Mouse (Mus musculus) embryonic facial prominence, embryonic 15.5 days (tissue): ENCODE results near the gene C6. TPM values are rescaled to one million over a fixed set of nuclear protein-coding genes. Genes with fewer than 3 reads are reported as not detected.
A peak's percentile ranks its signal among the peaks of the same experiment; 100 is the strongest.

Source experiments
- ATAC-seq: fragments of 200-750 bp; cut with Nextera tagmentation; 2 replicates; pipeline ENCODE4 v1.8.0; 2017; ENCODE audit warnings: low read depth, moderate TSS enrichment; ENCODE audit not compliant: insufficient number of reproducible peaks, low FRiP score, low TSS enrichment
- H3K27ac ChIP-seq: fragments of 300-500 bp; sonication (generic); replicated peaks from 2 replicates; pipeline ENCODE4 v1.5.1; 2015; ENCODE audit warnings: mild to moderate bottlenecking, inconsistent platforms
- H3K27me3 ChIP-seq: fragments of 300-500 bp; sonication (generic); 2 replicates; pipeline ENCODE4 v1.6.1; 2015; ENCODE audit warnings: inconsistent platforms
- H3K36me3 ChIP-seq: fragments of 300-500 bp; sonication (generic); 2 replicates; pipeline ENCODE4 v1.6.1; 2015; ENCODE audit warnings: mild to moderate bottlenecking, inconsistent platforms
- H3K4me1 ChIP-seq: fragments of 300-500 bp; sonication (generic); 2 replicates; pipeline ENCODE4 v1.6.1; 2015; ENCODE audit warnings: inconsistent platforms
- H3K4me2 ChIP-seq: fragments of 300-500 bp; sonication (generic); replicated peaks from 2 replicates; pipeline ENCODE4 v1.6.1; 2015; ENCODE audit warnings: mild to moderate bottlenecking, inconsistent platforms
- H3K4me3 ChIP-seq: fragments of 300-500 bp; sonication (generic); replicated peaks from 2 replicates; pipeline ENCODE4 v1.5.1; 2015; ENCODE audit warnings: mild to moderate bottlenecking, inconsistent platforms
- H3K9ac ChIP-seq: fragments of 300-500 bp; sonication (generic); 2 replicates; pipeline ENCODE4 v1.6.1; 2015; ENCODE audit warnings: inconsistent platforms
- H3K9me3 ChIP-seq: fragments of 300-500 bp; sonication (generic); replicated peaks from 2 replicates; pipeline ENCODE4 v1.6.1; 2016; ENCODE audit warnings: inconsistent platforms
- WGBS: fragments of 180-500 bp; shearing (Covaris S2); methylation state at CpG from one replicate; pipeline ENCODE4 v1.1.7; 2015; 5-methylcytosine and 5-hydroxymethylcytosine counted together
- polyA plus RNA-seq: library from polyadenylated mRNA; unstranded; fragments of >200 nt; fragmentation: Nextera tagmentation; extraction: Ambion mirVana; gene quantifications from 2 replicates; pipeline ENCODE4 v1.2.1, GENCODE M21; 2015

C6 gene
- polyA plus RNA-seq, result 0.21 TPM in 1 of 2 replicates, not detected in the other

GRCm38 (mm10) chr15:4726830-4727310 lies at the start of gene C6:
Gene C6 (plus strand): TSS chr15:4727175.
- H3K9ac ChIP-seq, result no peak within 1 kb of the TSS
- H3K27me3 ChIP-seq, result no peaks in the 10 kb centered on the region
- no peak within 1 kb of the TSS for H3K4me2 ChIP-seq
- H3K27ac ChIP-seq, result no peak within 1 kb of the TSS
- H3K9me3 ChIP-seq, result no peaks in the 10 kb centered on the region
- no peaks in the 10 kb centered on the region for H3K36me3 ChIP-seq
- 85% methylated on average over 9 of the region's 9 CpGs for WGBS
- ATAC-seq, result no peak
- H3K4me1 ChIP-seq, result no peaks in the 10 kb centered on the region
- H3K4me3 ChIP-seq, result no peak within 1 kb of the TSS

DNA sequence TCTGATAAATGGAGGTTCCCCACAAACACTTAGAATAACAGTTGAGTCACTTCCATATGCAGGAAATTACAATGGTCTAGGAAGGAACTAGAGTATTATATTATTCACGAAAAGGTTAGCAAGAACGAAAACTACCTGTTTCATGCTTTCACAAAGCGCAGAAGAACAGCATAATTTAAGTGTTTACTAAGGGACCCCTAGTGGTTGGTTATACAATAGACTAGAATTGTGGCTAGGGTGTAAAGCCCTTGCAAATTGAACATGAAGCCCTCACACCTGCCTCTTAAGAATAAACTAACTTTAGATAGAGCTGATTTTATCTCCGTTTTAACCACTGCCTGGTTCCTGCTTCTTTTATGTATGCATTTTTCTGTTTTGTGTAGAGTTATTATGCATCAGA lies 29.4 kb upstream of the C6 start:
- Histone ChIP-seq H3K4me2 (no peak overlapping the region), H3K27ac (no peak overlapping the region), H3K4me1 (no peaks in the 10 kb centered on the region), H3K4me3 (no peak overlapping the region), H3K36me3 (no peaks in the 10 kb centered on the region), H3K9me3 (no peaks in the 10 kb centered on the region), H3K9ac (no peak overlapping the region), H3K27me3 (no peaks in the 10 kb centered on the region)
- ATAC-seq, result no peak
- WGBS, result 81% methylated on average over 4 of the region's 4 CpGs

DNA sequence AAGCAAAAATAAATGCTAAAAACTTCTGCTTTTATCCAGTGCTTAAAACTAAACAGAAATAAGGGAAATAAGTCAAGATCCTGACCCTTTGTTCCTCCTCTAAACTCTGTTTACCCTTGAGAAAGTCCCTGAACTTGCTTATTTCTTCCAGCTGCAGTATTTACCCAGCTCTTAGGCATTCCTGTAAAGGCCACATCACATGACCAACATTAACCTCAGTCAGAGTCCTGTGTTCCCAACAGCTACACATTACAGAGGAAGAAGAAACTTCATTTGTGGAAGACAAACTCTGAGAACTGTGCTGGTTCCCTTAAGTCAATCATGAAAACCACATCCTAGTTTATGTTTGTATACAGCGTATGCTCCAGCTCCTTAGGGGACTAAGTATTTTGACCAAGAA lies 7.2 kb downstream of the C6 start:
- Histone ChIP-seq H3K4me2 (no peak overlapping the region), H3K36me3 (no peaks in the 10 kb centered on the region), H3K4me3 (no peak overlapping the region), H3K4me1 (no peaks in the 10 kb centered on the region), H3K27ac (no peak overlapping the region), H3K9me3 (no peaks in the 10 kb centered on the region), H3K27me3 (no peaks in the 10 kb centered on the region), H3K9ac (no peak overlapping the region)
- WGBS, result 46% methylated on average over 1 of the region's 1 CpGs
- no peak for ATAC-seq

GRCm38 (mm10) chr15:4734996-4735609 lies 8.1 kb downstream of the C6 start:
- 85% methylated on average over 2 of the region's 2 CpGs for WGBS
- Histone ChIP-seq H3K27ac (no peak overlapping the region), H3K36me3 (no peaks in the 10 kb centered on the region), H3K27me3 (no peaks in the 10 kb centered on the region), H3K4me3 (no peak overlapping the region), H3K9ac (no peak overlapping the region), H3K4me1 (no peaks in the 10 kb centered on the region), H3K9me3 (no peaks in the 10 kb centered on the region), H3K4me2 (no peak overlapping the region)
- ATAC-seq, result no peak

DNA sequence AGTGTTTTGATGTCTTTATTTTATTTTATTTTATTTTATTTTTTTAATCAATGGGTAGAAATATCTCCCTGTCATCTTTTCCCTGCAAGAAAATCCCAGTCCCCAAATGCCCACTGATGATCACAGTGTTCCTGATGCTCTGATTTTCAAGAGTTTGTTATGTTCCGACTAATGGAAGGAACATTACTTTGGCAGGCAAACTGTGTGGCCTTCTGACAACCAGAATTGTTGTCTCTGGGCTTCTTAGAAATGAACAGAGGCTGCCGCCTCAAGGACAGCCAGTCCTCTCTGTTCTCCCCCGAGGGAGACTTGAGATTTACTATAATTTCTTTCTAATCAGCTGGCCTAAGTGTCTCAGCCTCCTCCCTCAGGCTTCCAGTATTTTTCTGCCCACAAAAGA lies 20.7 kb downstream of the C6 start:
- WGBS, result 72% methylated on average over 3 of the region's 3 CpGs
- Histone ChIP-seq H3K9ac (no peak overlapping the region), H3K4me3 (no peak overlapping the region), H3K27ac (no peak overlapping the region), H3K4me2 (no peak overlapping the region), H3K36me3 (no peaks in the 10 kb centered on the region), H3K9me3 (no peaks in the 10 kb centered on the region), H3K27me3 (no peaks in the 10 kb centered on the region), H3K4me1 (no peaks in the 10 kb centered on the region)
- ATAC-seq, result no peak

DNA sequence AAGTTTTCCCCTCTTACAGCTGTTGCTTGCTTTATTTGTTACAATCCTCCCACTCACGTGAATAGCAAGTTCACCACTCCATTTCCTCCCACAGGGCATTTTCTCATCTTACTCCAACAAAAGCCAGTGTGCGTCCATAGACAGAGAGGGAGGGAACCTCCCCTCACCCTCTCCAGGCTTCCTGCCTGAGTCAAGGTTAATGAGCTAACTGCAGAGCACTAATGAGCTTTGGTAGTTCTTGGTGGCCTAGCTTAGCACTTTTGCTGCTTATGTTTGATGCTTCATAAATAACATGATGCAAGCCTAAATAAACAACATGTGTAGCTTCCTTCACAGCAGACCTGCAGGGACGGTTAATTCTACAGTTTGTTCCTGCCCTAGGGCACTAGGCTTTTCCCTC lies 63.4 kb downstream of the C6 start:
- ATAC-seq, result no peak
- 18% methylated on average over 3 of the region's 3 CpGs for WGBS
- H3K36me3 ChIP-seq, result no peaks in the 10 kb centered on the region
- H3K27me3 ChIP-seq, result no peaks in the 10 kb centered on the region
- no peak overlapping the region for H3K27ac ChIP-seq
- H3K4me3 ChIP-seq, result no peak overlapping the region
- H3K4me1 ChIP-seq, result 0 out of 2 replicates have a peak, but pooled peaks cover 3% of the 10 kb centered on the region
- no peak overlapping the region for H3K9ac ChIP-seq
- no peak overlapping the region for H3K4me2 ChIP-seq
- no peaks in the 10 kb centered on the region for H3K9me3 ChIP-seq

- no peak for ATAC-seq
- Histone ChIP-seq H3K4me1 (no peaks in the 10 kb centered on the region), H3K27me3 (no peaks in the 10 kb centered on the region), H3K9me3 (no peaks in the 10 kb centered on the region), H3K4me3 (no peak overlapping the region), H3K27ac (no peak overlapping the region), H3K36me3 (no peaks in the 10 kb centered on the region), H3K9ac (no peak overlapping the region), H3K4me2 (no peak overlapping the region)
- 55% methylated on average over 4 of the region's 4 CpGs for WGBS
Observed at GRCm38 (mm10) chr15:4796861-4797260, 69.9 kb downstream of the C6 start.

- H3K36me3 ChIP-seq, result no peaks in the 10 kb centered on the region
- H3K9ac ChIP-seq, result no peak overlapping the region
- no peak overlapping the region for H3K4me3 ChIP-seq
- H3K4me2 ChIP-seq, result no peak overlapping the region
- H3K4me1 ChIP-seq, result no peaks in the 10 kb centered on the region
- ATAC-seq, result no peak
- no peaks in the 10 kb centered on the region for H3K9me3 ChIP-seq
- WGBS, result 88% methylated on average over 2 of the region's 2 CpGs
- no peak overlapping the region for H3K27ac ChIP-seq
- no peaks in the 10 kb centered on the region for H3K27me3 ChIP-seq
Observed at GRCm38 (mm10) chr15:4804256-4804655, 77.3 kb downstream of the C6 start.

DNA sequence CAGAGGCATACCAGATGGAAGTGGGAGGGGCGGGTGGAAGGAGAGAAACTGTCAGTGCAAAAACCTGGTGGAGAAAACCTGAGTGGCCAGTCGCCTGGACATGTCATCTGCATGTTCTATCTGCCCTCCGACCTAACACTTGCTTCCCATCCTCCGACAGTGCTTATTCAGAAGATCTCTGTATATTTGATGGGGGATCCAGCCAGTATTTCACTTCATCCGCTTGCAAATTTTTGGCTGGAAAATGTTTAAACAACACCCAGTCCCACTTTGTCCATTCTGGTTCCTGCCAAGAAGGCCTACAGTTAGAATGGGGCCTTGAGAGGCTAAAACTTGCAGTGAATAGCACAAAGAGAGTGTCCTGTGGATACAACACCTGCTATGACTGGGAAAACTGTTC lies 81.2 kb downstream of the C6 start:
- Histone ChIP-seq H3K4me3 (no peak overlapping the region), H3K27ac (no peak overlapping the region), H3K9ac (no peak overlapping the region), H3K4me1 (no peaks in the 10 kb centered on the region), H3K36me3 (no peaks in the 10 kb centered on the region), H3K27me3 (no peaks in the 10 kb centered on the region), H3K9me3 (no peaks in the 10 kb centered on the region), H3K4me2 (no peak overlapping the region)
- no peak for ATAC-seq
- 79% methylated on average over 5 of the region's 5 CpGs for WGBS

- no peak overlapping the region for H3K4me2 ChIP-seq
- no peaks in the 10 kb centered on the region for H3K9me3 ChIP-seq
- H3K27ac ChIP-seq, result no peak overlapping the region
- WGBS, result 88% methylated on average over 5 of the region's 5 CpGs
- no peaks in the 10 kb centered on the region for H3K36me3 ChIP-seq
- no peak overlapping the region for H3K4me3 ChIP-seq
- no peak for ATAC-seq
- no peaks in the 10 kb centered on the region for H3K4me1 ChIP-seq
- H3K9ac ChIP-seq, result no peak overlapping the region
- H3K27me3 ChIP-seq, result no peaks in the 10 kb centered on the region
Observed at GRCm38 (mm10) chr15:4814976-4815375, 88.0 kb downstream of the C6 start.

GRCm38 (mm10) chr15:4815711-4816110 lies 88.7 kb downstream of the C6 start:
- WGBS, result 68% methylated on average over 2 of the region's 2 CpGs
- Histone ChIP-seq H3K9me3 (no peaks in the 10 kb centered on the region), H3K9ac (no peak overlapping the region), H3K4me3 (no peak overlapping the region), H3K27ac (no peak overlapping the region), H3K36me3 (no peaks in the 10 kb centered on the region), H3K27me3 (no peaks in the 10 kb centered on the region), H3K4me2 (no peak overlapping the region), H3K4me1 (no peaks in the 10 kb centered on the region)
- ATAC-seq, result no peak

DNA sequence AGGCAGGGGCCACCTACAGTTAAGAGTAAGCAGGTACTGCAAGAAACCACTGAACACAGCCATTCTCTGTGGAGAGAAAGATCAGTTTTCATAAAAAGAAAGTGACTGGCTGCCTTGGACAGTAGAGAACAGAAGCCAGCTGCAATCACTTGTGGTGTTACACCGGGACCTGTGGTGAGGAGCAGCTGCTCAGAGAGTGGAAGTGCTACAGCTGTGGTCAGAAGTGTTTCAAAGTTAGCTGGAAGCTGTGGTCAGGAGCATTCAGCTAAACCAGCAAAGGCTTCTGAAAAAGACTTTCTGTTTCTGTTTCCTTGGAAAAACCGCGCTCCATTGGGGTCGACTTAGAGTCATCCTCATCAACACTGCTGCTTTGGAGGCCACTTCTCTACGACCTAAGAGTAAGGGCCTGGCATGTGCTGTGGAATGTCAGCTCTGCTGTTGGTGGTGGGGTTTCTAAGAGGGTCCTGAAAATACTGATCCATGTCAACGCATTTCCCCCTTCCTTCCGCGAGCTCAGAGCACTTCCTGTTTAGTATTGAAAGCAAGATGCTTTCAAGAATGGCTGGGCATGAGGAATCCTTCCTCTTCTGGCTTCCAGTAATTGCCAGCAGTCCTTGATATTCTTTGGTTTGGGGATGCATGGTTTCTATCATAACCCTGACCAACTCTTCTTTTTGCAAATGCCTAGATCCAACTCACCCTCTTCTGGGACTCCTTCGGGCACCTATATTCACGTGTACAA lies 89.9 kb downstream of the C6 start:
- no peak overlapping the region for H3K4me2 ChIP-seq
- ATAC-seq, result peak; percentile 75
- H3K27me3 ChIP-seq, result no peaks in the 10 kb centered on the region
- no peak overlapping the region for H3K4me3 ChIP-seq
- H3K9ac ChIP-seq, result no peak overlapping the region
- no peaks in the 10 kb centered on the region for H3K4me1 ChIP-seq
- H3K36me3 ChIP-seq, result no peaks in the 10 kb centered on the region
- no peaks in the 10 kb centered on the region for H3K9me3 ChIP-seq
- 78% methylated on average over 10 of the region's 10 CpGs for WGBS
- H3K27ac ChIP-seq, result no peak overlapping the region
